Mouse (Mus musculus) heart, postnatal 25 days (tissue): ENCODE measurements around the gene Car5a. TPM values are rescaled to one million over a fixed set of nuclear protein-coding genes. Genes with fewer than 3 reads are reported as not detected.

Experiments
- microRNA-seq: library from miRNA; unstranded; fragments of <30 nt; microRNA quantifications from one replicate; pipeline ENCODE4 v1.2.0, GENCODE M21; 2022
- total RNA-seq, 2 experiments: library from RNA; stranded (reverse); gene quantifications; 2 replicates each; pipeline ENCODE4 v1.2.3; 2021

The Car5a gene
- total RNA-seq, 2 experiments from 2014 or later: not detected

Small RNAs within 50 kb of the gene (microRNA-seq; reads per million reads assigned to microRNA genes)
- not detected for gene Mir7237

Other genes starting within 250 kb of the Car5a start
- not detected for gene Jph3, start 215.3 kb downstream of the Car5a start, total RNA-seq
- gene Klhdc4, start 115.3 kb downstream of the Car5a start, total RNA-seq: 10 to 100 TPM; 13.4 to 14.1 TPM
- gene Slc7a5, start 37.2 kb downstream of the Car5a start, total RNA-seq: 1 to 10 TPM; 3.2 to 4.9 TPM
- gene Banp, start 4.8 kb upstream of the Car5a start, total RNA-seq: 10 to 100 TPM; 15.0 to 26.5 TPM